Mouse (Mus musculus) left cerebral cortex, postnatal 25 days (tissue): ENCODE data around the gene Sdhaf4. TPM values are rescaled to one million over a fixed set of nuclear protein-coding genes. Genes with fewer than 3 reads are reported as not detected.
A peak's percentile ranks its signal among the peaks of the same experiment; 100 is the strongest.
"Not testable (repeated sequence)": the region's sequence is repeated elsewhere in the genome, so short reads cannot be mapped to it uniquely, and the experiment has no call there.

ENCODE experiments used
- DNase-seq, 2 experiments: peaks; one replicate each; pipeline ENCODE4 v3.0.0; 2022; ENCODE audit warnings: low spot score in 2 of 2, mixed read lengths in 1 of 2
- intact Hi-C: fragments of 180-260 bp; cut with DNase I; formaldehyde crosslinking; loops from one replicate; pipeline ENCODE4 v1.15.1; 2025
- total RNA-seq, 2 experiments: library from RNA; stranded (reverse); gene quantifications; 2 replicates each; pipeline ENCODE4 v1.2.3; 2021

The Sdhaf4 gene
- total RNA-seq, result 10 to 100 TPM; 53.2 to 54.1 TPM

- intact Hi-C loops, result loop anchor here (5.0 kb wide), 2 partner anchors 83 to 173 kb away; partner anchors contain the start of gene Smap1
- peak; percentile 92 to 93 for DNase-seq
Measured at GRCm38 (mm10) chr1:24005070-24005804, at the start of gene Sdhaf4. Gene Sdhaf4, minus strand, starts transcription at chr1:24005656.

GRCm38 (mm10) chr1:24046730-24047510, 41.5 kb upstream of the Sdhaf4 start:
- DNase-seq, result no peak
- intact Hi-C loops, result no loop called here

GRCm38 (mm10) chr1:24045627-24046026, 40.2 kb upstream of the Sdhaf4 start:
- DNase-seq, result no peak
- intact Hi-C loops, result no loop called here

GRCm38 (mm10) chr1:24043007-24043406, 37.6 kb upstream of the Sdhaf4 start:
- intact Hi-C loops, result no loop called here
- DNase-seq, result no peak

GRCm38 (mm10) chr1:24033759-24034423, 28.4 kb upstream of the Sdhaf4 start:
- peak; percentile 7 to 47 for DNase-seq
- intact Hi-C loops, result loop anchor here (5.0 kb wide), 2 partner anchors 272 to 327 kb away; partner anchors contain the start of gene B3gat2

GRCm38 (mm10) chr1:24010821-24011220, 5.4 kb upstream of the Sdhaf4 start:
- intact Hi-C loops, result no loop called here

GRCm38 (mm10) chr1:24010016-24010415, 4.6 kb upstream of the Sdhaf4 start:
- intact Hi-C loops, result no loop called here

More at GRCm38 (mm10) chr1:24010821-24011220, 5.4 kb upstream of the Sdhaf4 start:
- DNase-seq, result no peak

GRCm38 (mm10) chr1:24007621-24008020, 2.2 kb upstream of the Sdhaf4 start:
- intact Hi-C loops, result loop anchor here (5.0 kb wide), 2 partner anchors 85 to 175 kb away; partner anchors contain the start of gene Smap1
- no peak for DNase-seq

More at GRCm38 (mm10) chr1:24010016-24010415, 4.6 kb upstream of the Sdhaf4 start:
- DNase-seq, result no peak

GRCm38 (mm10) chr1:23999318-23999717, 6.1 kb downstream of the Sdhaf4 start:
- intact Hi-C loops, result no loop called here
- DNase-seq, result no peak

GRCm38 (mm10) chr1:23998866-23999265, 6.6 kb downstream of the Sdhaf4 start:
- DNase-seq, result no peak
- intact Hi-C loops, result no loop called here

GRCm38 (mm10) chr1:23998120-23998810, 7.2 kb downstream of the Sdhaf4 start:
- no peak for DNase-seq
- intact Hi-C loops, result no loop called here

GRCm38 (mm10) chr1:23997493-23997892, 8.0 kb downstream of the Sdhaf4 start:
- intact Hi-C loops, result no loop called here
- DNase-seq, result no peak

GRCm38 (mm10) chr1:23995420-23995819, 10.0 kb downstream of the Sdhaf4 start:
- intact Hi-C loops, result no loop called here
- DNase-seq, result no peak

- intact Hi-C loops, result no loop called here
- DNase-seq, result no peak
Measured at GRCm38 (mm10) chr1:23983118-23983517, 22.3 kb downstream of the Sdhaf4 start.

GRCm38 (mm10) chr1:23978281-23978680, 27.2 kb downstream of the Sdhaf4 start:
- intact Hi-C loops, result loop anchor here (1.0 kb wide), 1 partner anchor 43 kb away; no protein-coding TSS in a partner anchor
- DNase-seq, result peak; percentile 49 to 92

GRCm38 (mm10) chr1:23971159-23971558, 34.3 kb downstream of the Sdhaf4 start:
- intact Hi-C loops, DNase-seq: not testable (repeated sequence)

GRCm38 (mm10) chr1:23968027-23968725, 37.3 kb downstream of the Sdhaf4 start:
- no peak for DNase-seq
- intact Hi-C loops, result no loop called here

GRCm38 (mm10) chr1:23966226-23966625, 39.2 kb downstream of the Sdhaf4 start:
- intact Hi-C loops, result no loop called here
- DNase-seq, result no peak

GRCm38 (mm10) chr1:23959415-23959732, 46.1 kb downstream of the Sdhaf4 start:
- DNase-seq, result no peak
- intact Hi-C loops, result loop anchor here (10.0 kb wide), 1 partner anchor 265 kb away; no protein-coding TSS in a partner anchor
